In genomic region chr17:30821115-30821514, GRCm38 (mm10) we compare ENCODE assay signal across 18 mouse cellular contexts.
A peak's percentile ranks its signal among the peaks of the same experiment; 100 is the strongest.
DNase-seq lines count a peak whose midpoint lies in the region; ATAC-seq lines count a peak whose summit lies in the region.
"Had no signal": no experiment of that assay in that cellular context is flagged by ENCODE, and none has a peak within 500 bp of the region (broad histone marks: within the 10 kb centered on the region; RNA-seq: fewer than 3 reads in every experiment).

No protein-coding gene starts in this region.

- WGBS in midbrain, embryonic 10.5 days = 82% methylated on average over 6 of the region's 6 CpGs
- 83% methylated on average over 6 of the region's 6 CpGs for WGBS in midbrain, embryonic 13.5 days
- 18% methylated on average over 6 of the region's 6 CpGs for WGBS in heart, embryonic 11.5 days (ENCODE audit: insufficient replicate concordance)

- H3K27me3 ChIP-seq in midbrain, embryonic 10.5 days (ENCODE audit: low read depth, poor library complexity, severe bottlenecking) = no peaks in the 10 kb centered on the region
- no peaks in the 10 kb centered on the region for H3K27me3 ChIP-seq in midbrain, embryonic 13.5 days
- H3K27me3 ChIP-seq in heart, embryonic 11.5 days (ENCODE audit: control insufficient read depth, insufficient read depth, low read length) = no peaks in the 10 kb centered on the region
- H3K27me3 ChIP-seq: embryonic facial prominence, embryonic 13.5 days had no signal

- no peak overlapping the region for H3K4me3 ChIP-seq in midbrain, embryonic 10.5 days
- no peak overlapping the region for H3K4me3 ChIP-seq in midbrain, embryonic 13.5 days (replicated peaks)
- H3K4me3 ChIP-seq in heart, embryonic 11.5 days (ENCODE audit: low read depth, low read length) = no peak overlapping the region
- H3K4me3 ChIP-seq: embryonic facial prominence, embryonic 13.5 days; myocyte had no signal

- H3K4me2 ChIP-seq in midbrain, embryonic 13.5 days (replicated peaks) = no peak overlapping the region
- H3K4me2 ChIP-seq in heart, embryonic 11.5 days = no peak overlapping the region; the same call in 1 of the 2 replicates
- H3K4me2 ChIP-seq: embryonic facial prominence, embryonic 13.5 days; hindbrain, embryonic 14.5 days; liver, embryonic 11.5 days; midbrain, embryonic 11.5 days had no signal

- H3K27ac ChIP-seq in midbrain, embryonic 10.5 days (replicated peaks) = peak overlapping the region; percentile 38; the same call in 1 of the 2 replicates
- H3K27ac ChIP-seq in midbrain, embryonic 13.5 days = no peak overlapping the region
- H3K27ac ChIP-seq in heart, embryonic 11.5 days (ENCODE audit: low read depth, low read length) = peak overlapping the region; percentile 50; the same call in 1 of the 2 replicates
- H3K27ac ChIP-seq: embryonic facial prominence, embryonic 13.5 days; hindbrain, embryonic 14.5 days had no signal

- no peak for DNase-seq in midbrain, embryonic 10.5 days (ENCODE audit: low spot score)
- DNase-seq in heart, postnatal 25 days (ENCODE audit: low spot score) = peak; percentile 46
- no peak for DNase-seq in left cerebral cortex, adult 9 months (ENCODE audit: low spot score in 2 of 2)
- DNase-seq in right cerebral cortex, postnatal 25 days = no peak
- DNase-seq in frontal cortex, postnatal 10 days (ENCODE audit: low spot score in 2 of 2) = no peak
- DNase-seq: cerebellum, adult 11 months; gastrocnemius, postnatal 25 days; kidney, adult 18-20 months; left cerebral cortex, postnatal 4 days; spleen, adult 18-20 months had no signal

- H3K36me3 ChIP-seq in midbrain, embryonic 10.5 days = no peaks in the 10 kb centered on the region
- H3K36me3 ChIP-seq in midbrain, embryonic 13.5 days = no peaks in the 10 kb centered on the region
- no peaks in the 10 kb centered on the region for H3K36me3 ChIP-seq in heart, embryonic 11.5 days (ENCODE audit: control insufficient read depth, insufficient read depth, low read length)
- H3K36me3 ChIP-seq: embryonic facial prominence, embryonic 13.5 days had no signal

- intact Hi-C loops in heart, postnatal 25 days (cut with DNase I) = no loop called here

- peaks cover 20% of the 10 kb centered on the region for H3K4me1 ChIP-seq in midbrain, embryonic 10.5 days
- H3K4me1 ChIP-seq in midbrain, embryonic 13.5 days (replicated peaks) = peaks cover 7% of the 10 kb centered on the region; the same call in 1 of the 2 replicates
- peaks cover 19% of the 10 kb centered on the region for H3K4me1 ChIP-seq in heart, embryonic 11.5 days (ENCODE audit: control insufficient read depth, insufficient read depth, low read length)
- H3K4me1 ChIP-seq: embryonic facial prominence, embryonic 13.5 days had no signal

- no peak for ATAC-seq in midbrain, embryonic 13.5 days
- 0 out of 2 replicates have a peak, but pooled peaks have one; percentile 46 for ATAC-seq in heart, embryonic 11.5 days (replicated peaks; ENCODE audit: insufficient number of reproducible peaks, low FRiP score, low TSS enrichment)
- ATAC-seq: CD4-positive, CD25-positive, alpha-beta regulatory T cell, adult 4 months had no signal

- H3K9me3 ChIP-seq in midbrain, embryonic 10.5 days (replicated peaks) = no peaks in the 10 kb centered on the region; the same call in 1 of the 2 replicates
- H3K9me3 ChIP-seq in midbrain, embryonic 13.5 days = no peaks in the 10 kb centered on the region
- H3K9me3 ChIP-seq in heart, embryonic 11.5 days (replicated peaks; ENCODE audit: control insufficient read depth, low read length) = no peaks in the 10 kb centered on the region
- H3K9me3 ChIP-seq: embryonic facial prominence, embryonic 13.5 days had no signal

- no peak overlapping the region for H3K9ac ChIP-seq in midbrain, embryonic 13.5 days (replicated peaks)
- H3K9ac ChIP-seq in heart, embryonic 11.5 days (ENCODE audit: low read depth, low read length) = peak overlapping the region; percentile 16; the same call in 1 of the 2 replicates
- H3K9ac ChIP-seq: embryonic facial prominence, embryonic 13.5 days; hindbrain, embryonic 14.5 days had no signal
